Mouse (Mus musculus) bone marrow macrophage, adult 2 months (primary cell): ENCODE measurements around the gene Tymp.

Source experiments
- CTCF ChIP-seq: IDR thresholded peaks from 2 replicates; pipeline ENCODE4 v1.5.1; 2012; ENCODE audit warnings: low read depth, mild to moderate bottlenecking, low read length, moderate library complexity
- POLR2A ChIP-seq: IDR thresholded peaks from 2 replicates; pipeline ENCODE4 v1.6.1; 2012; ENCODE audit warnings: mild to moderate bottlenecking, low read depth, low read length, borderline replicate concordance

DNA sequence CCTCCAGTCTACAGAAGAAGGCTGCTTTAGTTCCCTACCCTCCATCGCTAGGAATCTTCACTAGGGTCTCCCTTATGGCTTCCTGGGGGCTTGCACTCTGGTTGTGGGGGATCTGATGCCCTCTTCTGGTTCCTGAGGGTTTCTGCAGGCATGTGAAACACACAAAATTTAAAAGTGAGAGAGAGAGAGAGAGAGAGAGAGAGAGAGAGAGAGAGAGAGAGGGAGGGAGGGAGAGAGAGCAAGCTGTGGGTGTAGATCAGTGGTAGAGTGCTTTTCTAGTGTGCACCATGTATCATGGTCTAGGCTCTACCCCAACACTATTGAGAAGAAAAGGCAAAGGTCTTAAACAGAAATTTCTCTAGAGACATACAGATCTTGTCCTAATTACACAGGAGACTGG lies 35.2 kb downstream of the Tymp start:
- TF ChIP-seq CTCF (no peak), POLR2A (no peak)
